Mouse (Mus musculus) hindbrain, embryonic 16.5 days (tissue): Measurements from ENCODE around the gene Mpeg1. TPM values are rescaled to one million over a fixed set of nuclear protein-coding genes. Genes with fewer than 3 reads are reported as not detected.

ENCODE experiments used
- ATAC-seq: fragments of 200-750 bp; cut with Nextera tagmentation; 2 replicates; pipeline ENCODE4 v1.8.0; 2017; ENCODE audit warnings: moderate TSS enrichment, moderate library complexity
- H3K27ac ChIP-seq: fragments of 300-500 bp; sonication (generic); 2 replicates; pipeline ENCODE4 v1.5.1; 2014; ENCODE audit warnings: low read depth, mild to moderate bottlenecking, control low read depth, low read length, moderate library complexity
- H3K27me3 ChIP-seq: fragments of 300-500 bp; sonication (generic); replicated peaks from 2 replicates; pipeline ENCODE4 v1.6.1; 2014; ENCODE audit warnings: low read length; ENCODE audit not compliant: control insufficient read depth, insufficient read depth
- H3K36me3 ChIP-seq: fragments of 300-500 bp; sonication (generic); 2 replicates; pipeline ENCODE4 v1.6.1; 2014; ENCODE audit warnings: mild to moderate bottlenecking, low read length, moderate library complexity, mixed read lengths; ENCODE audit not compliant: control insufficient read depth, insufficient read depth
- H3K4me1 ChIP-seq: fragments of 300-500 bp; sonication (generic); 2 replicates; pipeline ENCODE4 v1.6.1; 2014; ENCODE audit warnings: low read depth, low read length; ENCODE audit not compliant: control insufficient read depth, insufficient read depth
- H3K4me2 ChIP-seq: fragments of 300-500 bp; sonication (generic); 2 replicates; pipeline ENCODE4 v1.6.1; 2014; ENCODE audit warnings: mild to moderate bottlenecking, low read length, control low read depth, moderate library complexity
- H3K4me3 ChIP-seq: fragments of 300-500 bp; sonication (generic); 2 replicates; pipeline ENCODE4 v1.5.1; 2014; ENCODE audit warnings: mild to moderate bottlenecking, low read length, control low read depth, moderate library complexity
- H3K9ac ChIP-seq: fragments of 300-500 bp; sonication (generic); 2 replicates; pipeline ENCODE4 v1.6.1; 2014; ENCODE audit warnings: low read depth, mild to moderate bottlenecking, control low read depth, low read length, moderate library complexity
- H3K9me3 ChIP-seq: fragments of 300-500 bp; sonication (generic); 2 replicates; pipeline ENCODE4 v1.6.1; 2014; ENCODE audit warnings: mild to moderate bottlenecking, low read length, moderate library complexity; ENCODE audit not compliant: control insufficient read depth
- WGBS: fragments of 180-500 bp; shearing (Covaris S2); extraction: QIAGEN DNeasy Blood & Tissue Kit; methylation state at CpG from one replicate; pipeline ENCODE4 v1.1.7; 2014; 5-methylcytosine and 5-hydroxymethylcytosine counted together
- polyA plus RNA-seq: library from polyadenylated mRNA; unstranded; fragments of >200 nt; fragmentation: Nextera tagmentation; extraction: Ambion mirVana; gene quantifications from 2 replicates; pipeline ENCODE4 v1.2.1, GENCODE M21; 2015

Mpeg1 gene
- polyA plus RNA-seq, 1 experiment from 2014 or later, result 0.66 TPM

DNA sequence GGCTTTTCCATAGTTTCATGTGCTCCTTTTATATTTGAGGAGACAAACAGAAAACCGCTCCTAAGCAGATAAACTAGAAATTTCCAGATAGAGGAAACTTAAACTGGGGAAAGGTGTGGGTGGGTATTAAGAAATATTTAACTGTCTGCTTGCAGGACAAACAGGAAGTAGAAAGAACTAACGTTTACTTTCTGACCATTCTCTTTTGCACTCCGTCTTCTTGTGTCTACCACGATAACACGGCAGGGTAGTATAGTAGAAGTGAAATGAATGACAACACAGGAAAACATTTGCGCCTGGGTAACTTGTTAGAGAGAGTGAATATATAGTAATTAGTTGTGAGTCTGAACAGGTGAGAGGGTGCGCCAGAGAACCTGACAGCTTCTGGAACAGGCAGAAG, 42.2 kb downstream of the Mpeg1 start:
- Histone ChIP-seq H3K36me3 (no peaks in the 10 kb centered on the region), H3K9ac (no peak overlapping the region), H3K4me2 (no peak overlapping the region), H3K27ac (no peak overlapping the region), H3K9me3 (no peaks in the 10 kb centered on the region), H3K27me3 (no peaks in the 10 kb centered on the region), H3K4me1 (peaks cover 13% of the 10 kb centered on the region), H3K4me3 (no peak overlapping the region)
- WGBS, result 93% methylated on average over 7 of the region's 7 CpGs
- no peak for ATAC-seq

DNA sequence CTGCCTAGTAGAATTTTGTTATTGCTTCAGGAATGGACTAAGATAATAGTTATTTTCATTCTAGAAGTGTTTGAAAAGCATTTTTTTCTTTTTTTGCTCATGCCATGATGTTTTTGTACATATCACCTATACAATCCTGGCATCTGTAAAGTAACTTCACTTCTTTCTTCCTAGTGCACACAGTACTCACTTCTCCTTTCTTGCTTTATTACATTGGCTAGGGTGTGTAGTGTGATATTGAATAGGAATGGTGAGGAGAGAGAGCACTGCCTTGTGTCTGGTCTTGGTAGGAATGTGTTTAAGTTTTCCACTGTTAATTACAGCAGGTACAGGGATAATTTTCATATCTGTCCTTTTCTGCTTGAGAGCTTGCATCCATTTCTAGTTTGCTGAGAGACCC, 54.0 kb downstream of the Mpeg1 start:
- H3K9ac ChIP-seq, result no peak overlapping the region
- ATAC-seq, result no peak
- H3K4me3 ChIP-seq, result no peak overlapping the region
- no peak overlapping the region for H3K4me2 ChIP-seq
- no peak overlapping the region for H3K27ac ChIP-seq
- H3K4me1 ChIP-seq, result no peaks in the 10 kb centered on the region; the same call in 1 of the 2 replicates
- no peaks in the 10 kb centered on the region for H3K27me3 ChIP-seq
- H3K9me3 ChIP-seq, result no peaks in the 10 kb centered on the region
- H3K36me3 ChIP-seq, result no peaks in the 10 kb centered on the region

Other genes starting within 250 kb of the Mpeg1 start
- gene Olfr1432, start 228.2 kb upstream of the Mpeg1 start, polyA plus RNA-seq, result not detected in 2 replicates
- not detected in 2 replicates for gene Olfr262, start 219.1 kb upstream of the Mpeg1 start, polyA plus RNA-seq
- not detected in 2 replicates for gene Olfr235, start 199.7 kb upstream of the Mpeg1 start, polyA plus RNA-seq
- gene Olfr1434, start 180.9 kb upstream of the Mpeg1 start, polyA plus RNA-seq, result not detected in 2 replicates
- gene Olfr1436, start 161.6 kb upstream of the Mpeg1 start, polyA plus RNA-seq, result not detected in 2 replicates
- gene Olfr1437, start 135.7 kb upstream of the Mpeg1 start, polyA plus RNA-seq, result not detected in 2 replicates
- gene Olfr1438-ps1, start 124.9 kb upstream of the Mpeg1 start, polyA plus RNA-seq, result not detected in 2 replicates
- gene Olfr1440, start 73.5 kb upstream of the Mpeg1 start, polyA plus RNA-seq, result not detected in 2 replicates
- gene Olfr1441, start 43.3 kb upstream of the Mpeg1 start, polyA plus RNA-seq, result not detected in 2 replicates
- not detected in 2 replicates for gene Pfpl, start 32.9 kb upstream of the Mpeg1 start, polyA plus RNA-seq
- gene Dtx4, start 40.7 kb downstream of the Mpeg1 start, polyA plus RNA-seq, result 32.7 and 39.2 TPM in 2 replicates
- gene Fam111a, start 85.0 kb downstream of the Mpeg1 start, polyA plus RNA-seq, result 6.2 and 6.9 TPM in 2 replicates
- 0.11 and 0.20 TPM in 2 replicates for gene Gm4952, start 139.2 kb downstream of the Mpeg1 start, polyA plus RNA-seq
- gene Glyat, start 172.5 kb downstream of the Mpeg1 start, polyA plus RNA-seq, result not detected in 2 replicates
- gene Olfr1442, start 209.7 kb downstream of the Mpeg1 start, polyA plus RNA-seq, result not detected in 2 replicates
- not detected in 2 replicates for gene Olfr1443, start 217.3 kb downstream of the Mpeg1 start, polyA plus RNA-seq
- gene Keg1, start 235.0 kb downstream of the Mpeg1 start, polyA plus RNA-seq, result not detected in 2 replicates